Mouse (Mus musculus) C2C12 (cell line): ENCODE data around the gene Cdkn1c. TPM values are rescaled to one million over a fixed set of nuclear protein-coding genes. Genes with fewer than 3 reads are reported as not detected.

Source experiments
- H3K27me3 ChIP-seq: one replicate; pipeline ENCODE4 v1.6.1; 2011; ENCODE audit not compliant: control insufficient read depth, insufficient read depth, insufficient read length
- H3K36me3 ChIP-seq: one replicate; pipeline ENCODE4 v1.6.1; 2011; ENCODE audit not compliant: control insufficient read depth, insufficient read depth
- H3K4me3 ChIP-seq: one replicate; pipeline ENCODE4 v1.5.1; 2011; ENCODE audit warnings: mild to moderate bottlenecking, control low read depth; ENCODE audit not compliant: poor library complexity, insufficient read depth, severe bottlenecking
- H3K79me2 ChIP-seq: one replicate; pipeline ENCODE4 v1.6.1; 2011; ENCODE audit not compliant: control insufficient read depth, insufficient read depth
- H3K79me3 ChIP-seq: one replicate; pipeline ENCODE4 v1.6.1; 2011; ENCODE audit warnings: low read depth, control low read depth
- H3ac ChIP-seq: one replicate; pipeline ENCODE3; 2011; ENCODE audit warnings: low read depth; ENCODE audit not compliant: control insufficient read depth, insufficient read length
- CEBPB ChIP-seq: IDR thresholded peaks from one replicate; pipeline ENCODE4 v1.6.1; 2011; ENCODE audit warnings: low read depth, mild to moderate bottlenecking, control low read depth, moderate library complexity
- CTCF ChIP-seq: IDR thresholded peaks from one replicate; pipeline ENCODE4 v1.5.1; 2011; ENCODE audit not compliant: control insufficient read depth, insufficient read depth, insufficient read length
- FOSL1 ChIP-seq: IDR thresholded peaks from one replicate; pipeline ENCODE4 v1.8.0; 2011; ENCODE audit warnings: mild to moderate bottlenecking, low read length; ENCODE audit not compliant: poor library complexity, insufficient read depth, severe bottlenecking
- MAX ChIP-seq: IDR thresholded peaks from one replicate; pipeline ENCODE4 v1.6.1; 2011; ENCODE audit warnings: mild to moderate bottlenecking, control low read depth
- MYOD1 ChIP-seq: IDR thresholded peaks from one replicate; pipeline ENCODE4 v1.6.1; 2011; ENCODE audit warnings: low read depth; ENCODE audit not compliant: control insufficient read depth, insufficient read length
- MYOG ChIP-seq: IDR thresholded peaks from one replicate; pipeline ENCODE4 v1.6.1; 2011; ENCODE audit not compliant: control insufficient read depth, insufficient read length; ENCODE audit errors: extremely low read depth
- USF1 ChIP-seq: IDR thresholded peaks from one replicate; pipeline ENCODE4 v1.6.1; 2011; ENCODE audit warnings: low read depth, mild to moderate bottlenecking, control low read depth, moderate library complexity
- polyA plus RNA-seq: library from polyadenylated mRNA; unstranded; fragments of >200 nt; fragmentation: generic; extraction: Trizol; gene quantifications from one replicate; pipeline ENCODE4 v1.2.1, GENCODE M21; 2012; ENCODE audit warnings: missing spikeins

Cdkn1c gene
- polyA plus RNA-seq, 1 experiment: 2.3 TPM

GRCm38 (mm10) chr7:143408615-143409021 is 52.2 kb downstream of the Cdkn1c start:
- H3K79me3 ChIP-seq: no peaks in the 10 kb centered on the region
- no peak overlapping the region for H3ac ChIP-seq
- no peak overlapping the region for H3K4me3 ChIP-seq
- H3K36me3 ChIP-seq: no peaks in the 10 kb centered on the region
- no peaks in the 10 kb centered on the region for H3K79me2 ChIP-seq
- peaks cover 18% of the 10 kb centered on the region for H3K27me3 ChIP-seq
- TF ChIP-seq CEBPB (no peak), MYOD1 (no peak), MAX (no peak), CTCF (no peak), MYOG (no peak), FOSL1 (no peak), USF1 (no peak)

Other genes starting within 250 kb of the Cdkn1c start
- gene Slc22a18, start 12.7 kb upstream of the Cdkn1c start, polyA plus RNA-seq: not detected
- gene Phlda2, start 42.1 kb upstream of the Cdkn1c start, polyA plus RNA-seq: 0.14 TPM
- 112 TPM for gene Nap1l4, start 88.1 kb upstream of the Cdkn1c start, polyA plus RNA-seq
- gene Cars, start 139.0 kb upstream of the Cdkn1c start, polyA plus RNA-seq: 137 TPM
- 0.04 TPM for gene Tnfrsf26, start 167.7 kb upstream of the Cdkn1c start, polyA plus RNA-seq
- 12.2 TPM for gene Tnfrsf22, start 188.6 kb upstream of the Cdkn1c start, polyA plus RNA-seq
- gene Tnfrsf23, start 224.8 kb upstream of the Cdkn1c start, polyA plus RNA-seq: 16.7 TPM